Mouse (Mus musculus) MEL (cell line): ENCODE results near the gene C8b. TPM values are rescaled to one million over a fixed set of nuclear protein-coding genes. Genes with fewer than 3 reads are reported as not detected.

Experiments used
- DNase-seq: peaks from one replicate; pipeline ENCODE4 v3.0.0; 2011; ENCODE audit warnings: low read depth, low spot score
- H3K27ac ChIP-seq: 2 replicates; pipeline ENCODE4 v1.5.1; 2012; ENCODE audit warnings: low read depth, mild to moderate bottlenecking, control low read depth, low read length, moderate library complexity; ENCODE audit not compliant: control insufficient read depth
- H3K27me3 ChIP-seq, 2 experiments: fragments of 150-350 bp in 1 of 2; sonication (generic) in 1 of 2; 2 replicates each; pipeline ENCODE4 v1.6.1; 2012; ENCODE audit warnings: low read length in 2 of 2, mild to moderate bottlenecking in 2 of 2, improper control_type of control experiment in 1 of 2, moderate library complexity in 1 of 2; ENCODE audit not compliant: insufficient read depth in 2 of 2, control insufficient read depth in 1 of 2
- H3K36me3 ChIP-seq, 2 experiments: 2 replicates each; pipeline ENCODE4 v1.6.1; 2012 to 2014; ENCODE audit warnings: low read length in 2 of 2, improper control_type of control experiment in 1 of 2, inconsistent platforms in 1 of 2, mild to moderate bottlenecking in 1 of 2; ENCODE audit not compliant: insufficient read depth in 2 of 2, control insufficient read depth in 1 of 2
- H3K4me1 ChIP-seq, 2 experiments: fragments of 150-350 bp in 1 of 2; sonication (generic) in 1 of 2; 2 replicates each; pipeline ENCODE4 v1.6.1; 2012; ENCODE audit warnings: low read length in 2 of 2, improper control_type of control experiment in 1 of 2, mild to moderate bottlenecking in 1 of 2; ENCODE audit not compliant: insufficient read depth in 2 of 2, control insufficient read depth in 1 of 2
- H3K4me3 ChIP-seq, 2 experiments: fragments of 150-350 bp in 1 of 2; sonication (generic) in 1 of 2; 2 replicates each; pipeline ENCODE4 v1.5.1; 2012; ENCODE audit warnings: low read depth in 2 of 2, low read length in 2 of 2, mild to moderate bottlenecking in 2 of 2, moderate library complexity in 2 of 2, control low read depth in 1 of 2, improper control_type of control experiment in 1 of 2; ENCODE audit not compliant: control insufficient read depth in 1 of 2, insufficient read depth in 1 of 2
- H3K79me2 ChIP-seq: 2 replicates; pipeline ENCODE4 v1.6.1; 2012; ENCODE audit warnings: mild to moderate bottlenecking, low read length, moderate library complexity; ENCODE audit not compliant: control insufficient read depth, poor library complexity, insufficient read depth
- H3K9ac ChIP-seq: 2 replicates; pipeline ENCODE4 v1.6.1; 2012; ENCODE audit warnings: low read depth, mild to moderate bottlenecking, control low read depth, low read length, moderate library complexity; ENCODE audit not compliant: control insufficient read depth, poor library complexity, severe bottlenecking
- H3K9me3 ChIP-seq: fragments of 150-350 bp; sonication (generic); replicated peaks from 2 replicates; pipeline ENCODE4 v1.6.1; 2012; ENCODE audit warnings: mild to moderate bottlenecking, low read length, improper control_type of control experiment, moderate library complexity; ENCODE audit not compliant: insufficient read depth
- CHD2 ChIP-seq: IDR thresholded peaks from 2 replicates; pipeline ENCODE4 v1.6.1; 2011; ENCODE audit warnings: low read length, improper control_type of control experiment
- E2F4 ChIP-seq: IDR thresholded peaks from 2 replicates; pipeline ENCODE4 v1.6.1; 2011; ENCODE audit warnings: low read depth, low read length, improper control_type of control experiment, borderline replicate concordance
- ELF1 ChIP-seq: IDR thresholded peaks from 2 replicates; pipeline ENCODE4 v1.6.1; 2014; ENCODE audit warnings: low read depth, mild to moderate bottlenecking, inconsistent platforms, low read length, improper control_type of control experiment, moderate library complexity
- EP300 ChIP-seq, 2 experiments: IDR thresholded peaks; 2 replicates each; pipeline ENCODE4 v1.6.1; 2011; ENCODE audit warnings: improper control_type of control experiment in 2 of 2, low read length in 2 of 2, low read depth in 1 of 2, mild to moderate bottlenecking in 1 of 2
- ETS1 ChIP-seq: IDR thresholded peaks from 2 replicates; pipeline ENCODE4 v1.6.1; 2012; ENCODE audit warnings: low read depth, mild to moderate bottlenecking, inconsistent platforms, low read length, improper control_type of control experiment, moderate library complexity
- MAFK ChIP-seq: IDR thresholded peaks from 2 replicates; pipeline ENCODE4 v1.6.1; 2011; ENCODE audit warnings: low read depth, mild to moderate bottlenecking, low read length, improper control_type of control experiment, borderline replicate concordance
- MAX ChIP-seq: IDR thresholded peaks from 2 replicates; pipeline ENCODE4 v1.6.1; 2011; ENCODE audit warnings: low read length, improper control_type of control experiment
- MXI1 ChIP-seq: IDR thresholded peaks from 2 replicates; pipeline ENCODE4 v1.6.1; 2011; ENCODE audit warnings: mild to moderate bottlenecking, low read depth, low read length, improper control_type of control experiment
- MYC ChIP-seq: IDR thresholded peaks from 2 replicates; pipeline ENCODE4 v1.6.1; 2011; ENCODE audit warnings: low read depth, mild to moderate bottlenecking, low read length, improper control_type of control experiment, moderate library complexity
- NELFE ChIP-seq: IDR thresholded peaks from 2 replicates; pipeline ENCODE4 v1.6.1; 2011; ENCODE audit warnings: low read depth, low read length, improper control_type of control experiment
- POLR2A ChIP-seq, 2 experiments: IDR thresholded peaks; 2 replicates each; pipeline ENCODE4 v1.6.1; 2011 to 2012; ENCODE audit warnings: low read length in 2 of 2, mild to moderate bottlenecking in 2 of 2, control low read depth in 1 of 2, improper control_type of control experiment in 1 of 2, low read depth in 1 of 2, moderate library complexity in 1 of 2; ENCODE audit not compliant: control insufficient read depth in 1 of 2, insufficient read depth in 1 of 2, poor library complexity in 1 of 2
- POLR2AphosphoS2 ChIP-seq: IDR thresholded peaks from 2 replicates; pipeline ENCODE4 v1.6.1; 2011; ENCODE audit warnings: low read length, improper control_type of control experiment
- RCOR1 ChIP-seq: IDR thresholded peaks from 2 replicates; pipeline ENCODE4 v1.6.1; 2012; ENCODE audit warnings: low read depth, mild to moderate bottlenecking, inconsistent platforms, low read length, improper control_type of control experiment
- SIN3A ChIP-seq: IDR thresholded peaks from 2 replicates; pipeline ENCODE4 v1.6.1; 2012; ENCODE audit warnings: low read length, improper control_type of control experiment, inconsistent platforms
- TAL1 ChIP-seq: IDR thresholded peaks from 2 replicates; pipeline ENCODE4 v1.6.1; 2012; ENCODE audit warnings: mild to moderate bottlenecking, inconsistent platforms, low read length, moderate library complexity, mixed read lengths
- TBP ChIP-seq: IDR thresholded peaks from 2 replicates; pipeline ENCODE4 v1.8.0; 2011; ENCODE audit warnings: low read depth, low read length, improper control_type of control experiment
- USF1 ChIP-seq: IDR thresholded peaks from 2 replicates; pipeline ENCODE4 v1.6.1; 2014; ENCODE audit warnings: low read depth, mild to moderate bottlenecking, inconsistent platforms, low read length, improper control_type of control experiment, moderate library complexity
- USF2 ChIP-seq, 2 experiments: IDR thresholded peaks; 2 replicates each; pipeline ENCODE4 v1.6.1; 2011 to 2012; ENCODE audit warnings: improper control_type of control experiment in 2 of 2, low read length in 2 of 2, borderline replicate concordance in 1 of 2, inconsistent platforms in 1 of 2, low read depth in 1 of 2, mild to moderate bottlenecking in 1 of 2; ENCODE audit not compliant: insufficient read depth in 1 of 2
- ZC3H11A ChIP-seq: IDR thresholded peaks from 2 replicates; pipeline ENCODE4 v1.6.1; 2012; ENCODE audit warnings: low read depth, mild to moderate bottlenecking, inconsistent platforms, low read length, improper control_type of control experiment
- ZMIZ1 ChIP-seq: IDR thresholded peaks from 2 replicates; pipeline ENCODE4 v1.6.1; 2012; ENCODE audit warnings: low read depth, mild to moderate bottlenecking, inconsistent platforms, low read length, improper control_type of control experiment, moderate library complexity
- polyA plus RNA-seq, 2 experiments: library from polyadenylated mRNA; stranded (reverse) in 1 of 2; unstranded in 1 of 2; fragments of >175 nt in 1 of 2; fragments of >200 nt in 1 of 2; gene quantifications; 2 replicates each; pipeline versions ENCODE4 v1.2.1 to v1.2.4; 2012; ENCODE audit warnings: low replicate concordance in 2 of 2, low read depth in 1 of 2; ENCODE audit not compliant: insufficient read length in 2 of 2, insufficient read depth in 1 of 2, missing spikeins in 1 of 2
- total RNA-seq: library from RNA; depleted of rRNA; stranded (reverse); fragments of 300-350 nt; gene quantifications from 2 replicates; pipeline ENCODE4 v1.2.3, GENCODE M21; 2012

C8b gene
- total and polyA plus RNA-seq, 3 experiments = not detected

- Histone ChIP-seq H3K9me3 (no peaks in the 10 kb centered on the region), H3K27ac (no peak overlapping the region), H3K79me2 (no peaks in the 10 kb centered on the region), H3K27me3 (no peaks in the 10 kb centered on the region), H3K4me1 (no peaks in the 10 kb centered on the region), H3K4me3 (no peak overlapping the region), H3K9ac (no peak overlapping the region), H3K36me3 (no peaks in the 10 kb centered on the region)
- no peak for TF ChIP-seq RCOR1
- no peak for TF ChIP-seq POLR2AphosphoS2
- TF ChIP-seq USF1 = no peak
- TF ChIP-seq ELF1 = no peak
- TF ChIP-seq MAX = no peak
- no peak for TF ChIP-seq TAL1
- TF ChIP-seq NELFE = no peak
- TF ChIP-seq E2F4 = no peak
- DNase-seq = no peak
These were observed 4.2 kb downstream of the C8b start for GRCm38 (mm10) chr4:104770331-104770730.

GRCm38 (mm10) chr4:104775601-104776000 is 9.5 kb downstream of the C8b start:
- no peak for DNase-seq
- no peak for TF ChIP-seq MYC
- no peak for TF ChIP-seq ETS1
- no peak for TF ChIP-seq MAX
- TF ChIP-seq SIN3A = no peak
- TF ChIP-seq POLR2A (IDR thresholded peaks at IDR 0.05; ENCODE audit: control insufficient read depth in 1 of 2, insufficient read depth in 1 of 2, low read depth in 1 of 2, low read length in 2 of 2, poor library complexity in 1 of 2) = no peak
- no peak for TF ChIP-seq MAFK
- TF ChIP-seq USF2 (IDR thresholded peaks at IDR 0.05; ENCODE audit: borderline replicate concordance in 1 of 2, insufficient read depth in 1 of 2, low read depth in 1 of 2, low read length in 2 of 2) = no peak
- TF ChIP-seq EP300 (IDR thresholded peaks at IDR 0.05; ENCODE audit: low read depth in 1 of 2, low read length in 2 of 2) = no peak
- no peak for TF ChIP-seq ZMIZ1
- TF ChIP-seq RCOR1 = no peak
- TF ChIP-seq USF1 = no peak
- TF ChIP-seq CHD2 = no peak
- H3K9me3 ChIP-seq = no peaks in the 10 kb centered on the region
- no peak overlapping the region for H3K4me3 ChIP-seq
- no peaks in the 10 kb centered on the region for H3K4me1 ChIP-seq
- H3K79me2 ChIP-seq = no peaks in the 10 kb centered on the region
- H3K36me3 ChIP-seq = no peaks in the 10 kb centered on the region
- H3K27me3 ChIP-seq = no peaks in the 10 kb centered on the region
- H3K9ac ChIP-seq = no peak overlapping the region
- no peak overlapping the region for H3K27ac ChIP-seq

- no peak for DNase-seq
- Histone ChIP-seq H3K9me3 (no peaks in the 10 kb centered on the region), H3K79me2 (no peaks in the 10 kb centered on the region), H3K4me1 (no peaks in the 10 kb centered on the region), H3K9ac (no peak overlapping the region), H3K36me3 (no peaks in the 10 kb centered on the region), H3K4me3 (no peak overlapping the region), H3K27ac (no peak overlapping the region), H3K27me3 (no peaks in the 10 kb centered on the region)
- TF ChIP-seq ZC3H11A = no peak
- no peak for TF ChIP-seq MXI1
- no peak for TF ChIP-seq POLR2A (IDR thresholded peaks at IDR 0.05; ENCODE audit: control insufficient read depth in 1 of 2, insufficient read depth in 1 of 2, low read depth in 1 of 2, low read length in 2 of 2, poor library complexity in 1 of 2)
- no peak for TF ChIP-seq RCOR1
- TF ChIP-seq TBP = no peak
These were observed 13.3 kb downstream of the C8b start for GRCm38 (mm10) chr4:104779460-104779859.
